Mouse (Mus musculus) liver, postnatal 0 days (tissue): ENCODE results near the gene Mpp2.

Experiments used
- CTCF ChIP-seq: sonication (generic); IDR thresholded peaks from 2 replicates; pipeline ENCODE4 v1.5.1; 2016; ENCODE audit warnings: antibody characterized with exemption, low read depth
- EP300 ChIP-seq: IDR thresholded peaks from 2 replicates; pipeline ENCODE4 v1.6.1; 2016; ENCODE audit warnings: antibody characterized with exemption, low read depth, mild to moderate bottlenecking

- TF ChIP-seq EP300 = no peak
- TF ChIP-seq CTCF = no peak
Observed at GRCm38 (mm10) chr11:102061941-102062473, 26.3 kb downstream of the Mpp2 start.
